Mouse (Mus musculus): ENCODE results near the gene Fam71e2. TPM values are rescaled to one million over a fixed set of nuclear protein-coding genes. Genes with fewer than 3 reads are reported as not detected.

Fam71e2 gene
- polyA plus RNA-seq, 1 experiment: 0.09 TPM

- no peak for TF ChIP-seq POLR2A (IDR thresholded peaks at IDR 0.05; ENCODE audit: low read depth, low read length)
- no peak for TF ChIP-seq CTCF (conservative IDR thresholded peaks at IDR 0.05; ENCODE audit: insufficient read depth, insufficient read length, low read depth, low read length)
- no peak overlapping the region for H3K4me3 ChIP-seq (ENCODE audit: insufficient read depth, low read depth, low read length)
- H3K27me3 ChIP-seq (replicated peaks; ENCODE audit: control insufficient read depth, insufficient read depth, low read length): no peaks in the 10 kb centered on the region
- no peaks in the 10 kb centered on the region for H3K4me1 ChIP-seq (ENCODE audit: control insufficient read depth, insufficient read depth, low read length)
- H3K36me3 ChIP-seq (ENCODE audit: control insufficient read depth, insufficient read depth, low read length): no peaks in the 10 kb centered on the region
- WGBS: 10% methylated on average over 20 of the region's 20 CpGs
- H3K27ac ChIP-seq (ENCODE audit: insufficient read depth, low read depth, low read length): no peak overlapping the region
- DNase-seq: no peak
These were observed 6.9 kb upstream of the Fam71e2 start for GRCm38 (mm10) chr7:4777851-4778637.

GRCm38 (mm10) chr7:4776861-4777830 is 6.0 kb upstream of the Fam71e2 start:
- H3K27ac ChIP-seq (ENCODE audit: insufficient read depth, low read depth, low read length): no peak overlapping the region
- peak overlapping the region; percentile 63 for H3K4me3 ChIP-seq (ENCODE audit: insufficient read depth, low read depth, low read length)
- H3K27me3 ChIP-seq (replicated peaks; ENCODE audit: control insufficient read depth, insufficient read depth, low read length): no peaks in the 10 kb centered on the region
- no peak for TF ChIP-seq CTCF (conservative IDR thresholded peaks at IDR 0.05; ENCODE audit: insufficient read depth, insufficient read length, low read depth, low read length)
- no peak for TF ChIP-seq POLR2A (IDR thresholded peaks at IDR 0.05; ENCODE audit: low read depth, low read length)
- 2% methylated on average over 55 of the region's 56 CpGs for WGBS
- no peaks in the 10 kb centered on the region for H3K36me3 ChIP-seq (ENCODE audit: control insufficient read depth, insufficient read depth, low read length)
- no peaks in the 10 kb centered on the region for H3K4me1 ChIP-seq (ENCODE audit: control insufficient read depth, insufficient read depth, low read length)
- peak; percentile 62 for DNase-seq

- WGBS: 57% methylated on average over 10 of the region's 10 CpGs
- no peaks in the 10 kb centered on the region for H3K36me3 ChIP-seq (ENCODE audit: control insufficient read depth, insufficient read depth, low read length)
- no peak for DNase-seq
- no peaks in the 10 kb centered on the region for H3K4me1 ChIP-seq (ENCODE audit: control insufficient read depth, insufficient read depth, low read length)
- H3K27me3 ChIP-seq (replicated peaks; ENCODE audit: control insufficient read depth, insufficient read depth, low read length): no peaks in the 10 kb centered on the region
- TF ChIP-seq POLR2A (IDR thresholded peaks at IDR 0.05; ENCODE audit: low read depth, low read length): no peak
- TF ChIP-seq CTCF (conservative IDR thresholded peaks at IDR 0.05; ENCODE audit: insufficient read depth, insufficient read length, low read depth, low read length): no peak
- no peak overlapping the region for H3K4me3 ChIP-seq (ENCODE audit: insufficient read depth, low read depth, low read length)
- no peak overlapping the region for H3K27ac ChIP-seq (ENCODE audit: insufficient read depth, low read depth, low read length)
These were observed 5.0 kb upstream of the Fam71e2 start for GRCm38 (mm10) chr7:4776131-4776530.

- Histone ChIP-seq H3K27ac (ENCODE audit: insufficient read depth, low read depth, low read length) (no peak overlapping the region), H3K4me3 (ENCODE audit: insufficient read depth, low read depth, low read length) (no peak overlapping the region), H3K36me3 (ENCODE audit: control insufficient read depth, insufficient read depth, low read length) (no peaks in the 10 kb centered on the region), H3K27me3 (replicated peaks; ENCODE audit: control insufficient read depth, insufficient read depth, low read length) (no peaks in the 10 kb centered on the region), H3K4me1 (ENCODE audit: control insufficient read depth, insufficient read depth, low read length) (no peaks in the 10 kb centered on the region)
- no peak for TF ChIP-seq CTCF (conservative IDR thresholded peaks at IDR 0.05; ENCODE audit: insufficient read depth, insufficient read length, low read depth, low read length)
- TF ChIP-seq POLR2A (IDR thresholded peaks at IDR 0.05; ENCODE audit: low read depth, low read length): no peak
- DNase-seq: no peak
- WGBS: 25% methylated on average over 4 of the region's 4 CpGs
These were observed 6.0 kb downstream of the Fam71e2 start for GRCm38 (mm10) chr7:4764946-4765710.

- WGBS: 45% methylated on average over 1 of the region's 1 CpGs
- Histone ChIP-seq H3K36me3 (ENCODE audit: control insufficient read depth, insufficient read depth, low read length) (no peaks in the 10 kb centered on the region), H3K4me1 (ENCODE audit: control insufficient read depth, insufficient read depth, low read length) (no peaks in the 10 kb centered on the region), H3K27ac (ENCODE audit: insufficient read depth, low read depth, low read length) (no peak overlapping the region), H3K4me3 (ENCODE audit: insufficient read depth, low read depth, low read length) (no peak overlapping the region), H3K27me3 (replicated peaks; ENCODE audit: control insufficient read depth, insufficient read depth, low read length) (no peaks in the 10 kb centered on the region)
- no peak for DNase-seq
- TF ChIP-seq POLR2A (IDR thresholded peaks at IDR 0.05; ENCODE audit: low read depth, low read length): no peak
- TF ChIP-seq CTCF (conservative IDR thresholded peaks at IDR 0.05; ENCODE audit: insufficient read depth, insufficient read length, low read depth, low read length): no peak
These were observed 11.4 kb downstream of the Fam71e2 start for GRCm38 (mm10) chr7:4759670-4760069.

- peak; percentile 83 for DNase-seq
- H3K27ac ChIP-seq (ENCODE audit: insufficient read depth, low read depth, low read length): no peak within 1 kb of the TSS
These were observed 18.1 kb downstream of the Fam71e2 start, which contains the start of gene Cox6b2 for GRCm38 (mm10) chr7:4752821-4753570. TSS of gene Cox6b2 (minus strand) at chr7:4753094.

More at GRCm38 (mm10) chr7:4752821-4753570, 18.1 kb downstream of the Fam71e2 start, which contains the start of gene Cox6b2:
- no peak for TF ChIP-seq CTCF (conservative IDR thresholded peaks at IDR 0.05; ENCODE audit: insufficient read depth, insufficient read length, low read depth, low read length)
- TF ChIP-seq POLR2A (IDR thresholded peaks at IDR 0.05; ENCODE audit: low read depth, low read length): no peak
- 6% methylated on average over 24 of the region's 24 CpGs for WGBS
- Histone ChIP-seq H3K4me1 (ENCODE audit: control insufficient read depth, insufficient read depth, low read length) (peaks cover 5% of the 10 kb centered on the region; the same call in 1 of the 2 replicates), H3K27me3 (replicated peaks; ENCODE audit: control insufficient read depth, insufficient read depth, low read length) (no peaks in the 10 kb centered on the region), H3K36me3 (ENCODE audit: control insufficient read depth, insufficient read depth, low read length) (no peaks in the 10 kb centered on the region), H3K4me3 (ENCODE audit: insufficient read depth, low read depth, low read length) (peak within 1 kb of the TSS; percentile 28)

Data from kidney, adult 2 months (tissue).